Mouse (Mus musculus) embryonic fibroblast, embryonic 13.5 days (primary cell): ENCODE data around the gene Znhit2.

Source experiments
- CTCF ChIP-seq: IDR thresholded peaks from 2 replicates; pipeline ENCODE4 v1.5.1; 2011; ENCODE audit warnings: mild to moderate bottlenecking, control low read depth, low read length, moderate library complexity, borderline replicate concordance; ENCODE audit not compliant: insufficient read depth
- POLR2A ChIP-seq: IDR thresholded peaks from 2 replicates; pipeline ENCODE4 v1.6.1; 2011; ENCODE audit warnings: low read depth, mild to moderate bottlenecking, control low read depth, low read length, moderate library complexity

DNA sequence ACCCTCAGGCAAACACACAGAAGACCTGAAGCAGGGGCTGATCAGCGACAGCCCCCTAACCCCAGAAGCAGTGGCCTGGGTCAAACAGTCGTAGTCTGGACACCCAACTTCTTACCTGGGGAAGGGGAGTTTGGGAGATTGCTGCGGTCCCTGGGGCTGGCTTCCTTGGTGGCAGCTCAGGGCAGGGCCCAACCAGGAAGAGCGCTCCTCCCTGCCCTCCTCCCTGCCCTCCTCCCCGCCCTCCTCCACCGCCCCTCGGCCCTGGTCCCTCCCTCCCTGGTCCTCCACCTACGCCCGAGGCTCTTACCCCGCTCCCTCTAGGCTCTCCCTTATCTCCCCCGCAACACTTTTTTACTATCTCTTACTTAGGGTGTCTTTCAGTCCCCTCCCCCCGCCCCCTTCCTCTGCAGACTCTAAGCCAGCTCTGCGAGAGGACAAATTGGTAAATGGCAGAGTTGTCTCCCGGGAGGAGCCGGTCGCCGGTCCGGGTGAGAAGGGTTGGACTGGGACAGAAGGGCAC, 45.9 kb upstream of the Znhit2 start:
- peak; percentile 67 for TF ChIP-seq POLR2A
- TF ChIP-seq CTCF: no peak
